ENCODE assay signal across 8 mouse cellular contexts in the genomic region with DNA sequence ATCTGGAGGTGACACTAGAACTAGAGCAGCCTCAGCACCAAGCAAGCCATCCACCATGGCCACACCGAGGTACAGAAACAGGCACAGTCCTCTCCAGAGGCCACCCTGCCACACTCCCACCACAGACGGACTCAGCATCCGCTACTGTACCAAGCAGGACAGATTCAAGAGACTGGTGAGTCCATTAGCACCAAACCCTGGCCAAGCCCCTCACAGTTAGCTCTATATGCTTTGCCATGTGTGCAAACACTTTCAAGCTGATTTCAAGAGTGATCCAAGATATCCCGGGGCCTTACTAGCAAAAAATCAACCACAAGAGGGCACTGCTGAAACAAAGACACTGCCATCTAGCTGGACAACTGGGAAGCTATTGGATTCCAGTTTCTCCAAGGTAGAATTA. TPM values are rescaled to one million over a fixed set of nuclear protein-coding genes. Genes with fewer than 3 reads are reported as not detected.
DNase-seq lines count a peak whose midpoint lies in the region; ATAC-seq and TF ChIP-seq lines count a peak whose summit lies in the region.

No protein-coding gene starts in this region.

- no peak overlapping the region for H3K4me3 ChIP-seq in heart, postnatal 0 days (ENCODE audit: low read depth, low read length)
- no peak overlapping the region for H3K4me3 ChIP-seq in heart, embryonic 10.5 days
- no peak overlapping the region for H3K4me3 ChIP-seq in intestine, embryonic 16.5 days (ENCODE audit: low read length)
- no peak overlapping the region for H3K4me3 ChIP-seq in midbrain, embryonic 14.5 days (replicated peaks; ENCODE audit: low read depth, low read length)

- no peak overlapping the region for H3K27ac ChIP-seq in heart, postnatal 0 days (ENCODE audit: low read depth)
- H3K27ac ChIP-seq in heart, embryonic 10.5 days: no peak overlapping the region
- H3K27ac ChIP-seq in intestine, embryonic 16.5 days (ENCODE audit: low read length): no peak overlapping the region
- no peak overlapping the region for H3K27ac ChIP-seq in midbrain, embryonic 14.5 days (replicated peaks; ENCODE audit: low read depth, low read length)

- H3K27me3 ChIP-seq in heart, postnatal 0 days (ENCODE audit: control insufficient read depth, insufficient read depth, low read length): no peaks in the 10 kb centered on the region
- H3K27me3 ChIP-seq in heart, embryonic 10.5 days (ENCODE audit: insufficient read depth, poor library complexity, severe bottlenecking): no peaks in the 10 kb centered on the region
- H3K27me3 ChIP-seq in intestine, embryonic 16.5 days (replicated peaks; ENCODE audit: control insufficient read depth, insufficient read depth, low read length): no peaks in the 10 kb centered on the region
- no peaks in the 10 kb centered on the region for H3K27me3 ChIP-seq in midbrain, embryonic 14.5 days (ENCODE audit: control insufficient read depth, insufficient read depth, low read length)

- H3K9me3 ChIP-seq in heart, postnatal 0 days (replicated peaks; ENCODE audit: control insufficient read depth, low read length): no peaks in the 10 kb centered on the region
- no peaks in the 10 kb centered on the region for H3K9me3 ChIP-seq in heart, embryonic 10.5 days
- no peaks in the 10 kb centered on the region for H3K9me3 ChIP-seq in intestine, embryonic 16.5 days (ENCODE audit: control insufficient read depth, low read length)
- H3K9me3 ChIP-seq in midbrain, embryonic 14.5 days (ENCODE audit: control insufficient read depth, low read length): no peaks in the 10 kb centered on the region

- H3K36me3 ChIP-seq in heart, postnatal 0 days (replicated peaks; ENCODE audit: control insufficient read depth, insufficient read depth, low read length): peaks cover 25% of the 10 kb centered on the region
- 0 out of 2 replicates have a peak, but pooled peaks cover 2% of the 10 kb centered on the region for H3K36me3 ChIP-seq in heart, embryonic 10.5 days
- H3K36me3 ChIP-seq in intestine, embryonic 16.5 days (ENCODE audit: control insufficient read depth, insufficient read depth, low read length): no peaks in the 10 kb centered on the region
- H3K36me3 ChIP-seq in midbrain, embryonic 14.5 days (ENCODE audit: control insufficient read depth, insufficient read depth, low read length): no peaks in the 10 kb centered on the region

- peak; percentile 43 for DNase-seq in heart, postnatal 0 days (ENCODE audit: low spot score)
- DNase-seq in heart, embryonic 10.5 days (ENCODE audit: low spot score): no peak
- peak; percentile 64 for DNase-seq in adrenal gland, postnatal 10 days
- peak; percentile 44 for DNase-seq in embryo, embryonic 9.5 days (ENCODE audit: extremely low spot score)
- DNase-seq in left cerebral cortex, postnatal 14 days (ENCODE audit: low spot score in 2 of 2): peak; percentile 73 to 87
- DNase-seq in midbrain, embryonic 14.5 days: peak; percentile 79

- intact Hi-C loops in left cerebral cortex, postnatal 14 days (cut with DNase I): loop anchor here (2.0 to 5.0 kb wide), 2 partner anchors 107 to 233 kb away; no protein-coding TSS in a partner anchor

- TF ChIP-seq EP300 in heart, postnatal 0 days (IDR thresholded peaks at IDR 0.05; ENCODE audit: low read depth): no peak

- TF ChIP-seq CTCF in heart, postnatal 0 days (IDR thresholded peaks at IDR 0.05; ENCODE audit: low read depth): peak; percentile 88

- H3K4me1 ChIP-seq in heart, postnatal 0 days (ENCODE audit: control insufficient read depth, insufficient read depth): no peaks in the 10 kb centered on the region
- no peaks in the 10 kb centered on the region for H3K4me1 ChIP-seq in heart, embryonic 10.5 days
- H3K4me1 ChIP-seq in intestine, embryonic 16.5 days (ENCODE audit: control insufficient read depth, insufficient read depth, low read length): no peaks in the 10 kb centered on the region
- H3K4me1 ChIP-seq in midbrain, embryonic 14.5 days (ENCODE audit: control insufficient read depth, insufficient read depth, low read length): no peaks in the 10 kb centered on the region

- WGBS in heart, postnatal 0 days: 69% methylated on average over 4 of the region's 4 CpGs
- WGBS in heart, embryonic 10.5 days: 60% methylated on average over 4 of the region's 4 CpGs
- WGBS in intestine, embryonic 16.5 days: 70% methylated on average over 4 of the region's 4 CpGs
- WGBS in midbrain, embryonic 14.5 days: 67% methylated on average over 4 of the region's 4 CpGs

- no peak for ATAC-seq in heart, postnatal 0 days (ENCODE audit: insufficient read depth, low read depth)
- ATAC-seq in intestine, embryonic 16.5 days: peak; percentile 42; the same call in 1 of the 2 replicates
- no peak for ATAC-seq in midbrain, embryonic 14.5 days (ENCODE audit: low FRiP score, low TSS enrichment)
- ATAC-seq in inflammation-experienced regulatory T-cells, adult 6 months: no peak

- H3K9ac ChIP-seq in heart, postnatal 0 days (replicated peaks; ENCODE audit: low read depth, low read length): no peak overlapping the region
- no peak overlapping the region for H3K9ac ChIP-seq in intestine, embryonic 16.5 days (ENCODE audit: low read depth, low read length)
- H3K9ac ChIP-seq in midbrain, embryonic 14.5 days (replicated peaks; ENCODE audit: low read length): no peak overlapping the region

- no peak overlapping the region for H3K4me2 ChIP-seq in heart, postnatal 0 days (ENCODE audit: low read depth, low read length)
- H3K4me2 ChIP-seq in intestine, embryonic 16.5 days (ENCODE audit: low read depth, low read length): no peak overlapping the region
- no peak overlapping the region for H3K4me2 ChIP-seq in midbrain, embryonic 14.5 days (ENCODE audit: low read length)

RNA-seq across cellular contexts. Expression of a gene that starts 41.9 kb away (rescaled TPM):
- total RNA-seq in heart, postnatal 0 days (2014; rRNA removed; ENCODE audit: low replicate concordance): 34.6 and 38.1 TPM in 2 replicates
- polyA plus RNA-seq in heart, postnatal 0 days (2015; fragmentation: Nextera tagmentation; extraction: Ambion mirVana): 10.5 and 11.7 TPM in 2 replicates
- 9.6 and 10.9 TPM in 2 replicates for polyA plus RNA-seq in heart, embryonic 10.5 days (2016; fragmentation: Nextera tagmentation; extraction: Ambion mirVana)
- 10 to 100 TPM; 19.4 to 23.5 TPM for total RNA-seq in adrenal gland, postnatal 10 days (2021)
- polyA plus RNA-seq in intestine, embryonic 16.5 days (2015; fragmentation: Nextera tagmentation; extraction: Ambion mirVana): 11.1 and 11.5 TPM in 2 replicates
- 1 to 10 TPM; 8.7 to 9.7 TPM for total RNA-seq in left cerebral cortex, postnatal 14 days (2021)
- 3.7 and 4.1 TPM in 2 replicates for polyA plus RNA-seq in midbrain, embryonic 14.5 days (2014; fragmentation: Nextera tagmentation; extraction: Ambion mirVana)
- 10 to 100 TPM; 10.0 to 12.9 (median 11.7) TPM for polyA plus RNA-seq in inflammation-experienced regulatory T-cells, adult 6 months (2017; shearing (Covaris generic))
